Mouse (Mus musculus): ENCODE results near the gene Nsun2. TPM values are rescaled to one million over a fixed set of nuclear protein-coding genes. Genes with fewer than 3 reads are reported as not detected.

Nsun2 gene
- polyA plus RNA-seq, 1 experiment from 2014 or later = 73.5 TPM

DNA sequence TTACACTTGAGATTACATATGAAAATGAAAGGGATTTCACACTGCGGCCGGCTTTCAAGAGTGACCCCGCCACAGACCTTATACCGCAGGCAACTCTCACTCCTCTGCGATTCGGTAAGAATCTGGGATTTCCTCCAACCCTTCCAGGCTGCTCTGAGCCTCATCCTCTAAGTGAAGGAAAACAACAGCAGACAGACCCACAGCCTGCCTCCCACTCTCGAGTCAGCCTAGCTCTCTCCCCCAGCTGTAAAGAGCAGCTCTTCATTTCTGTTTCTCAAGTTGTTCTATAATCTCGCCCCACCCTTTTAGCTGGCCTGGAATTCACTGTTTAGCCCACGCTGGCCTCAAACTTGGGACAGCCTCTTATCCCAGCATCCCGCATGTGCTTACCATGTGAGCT lies 8.2 kb downstream of the Nsun2 start:
- H3K27ac ChIP-seq (ENCODE audit: low read depth, low read length) = no peak overlapping the region
- peaks cover 7% of the 10 kb centered on the region; the same call in 1 of the 2 replicates for H3K4me1 ChIP-seq (ENCODE audit: control insufficient read depth, insufficient read depth, low read length)
- no peak overlapping the region for H3K4me3 ChIP-seq (ENCODE audit: low read depth, low read length)
- no peaks in the 10 kb centered on the region for H3K27me3 ChIP-seq (ENCODE audit: control insufficient read depth, insufficient read depth, low read length)
- no peak overlapping the region for H3K9ac ChIP-seq (replicated peaks; ENCODE audit: low read depth, low read length)
- H3K4me2 ChIP-seq (ENCODE audit: low read depth, low read length) = no peak overlapping the region
- H3K36me3 ChIP-seq (ENCODE audit: control insufficient read depth, insufficient read depth, low read length) = no peaks in the 10 kb centered on the region
- ATAC-seq (ENCODE audit: low read depth) = no peak
- 76% methylated on average over 10 of the region's 10 CpGs for WGBS
- no peaks in the 10 kb centered on the region for H3K9me3 ChIP-seq (ENCODE audit: control insufficient read depth, low read length)

DNA sequence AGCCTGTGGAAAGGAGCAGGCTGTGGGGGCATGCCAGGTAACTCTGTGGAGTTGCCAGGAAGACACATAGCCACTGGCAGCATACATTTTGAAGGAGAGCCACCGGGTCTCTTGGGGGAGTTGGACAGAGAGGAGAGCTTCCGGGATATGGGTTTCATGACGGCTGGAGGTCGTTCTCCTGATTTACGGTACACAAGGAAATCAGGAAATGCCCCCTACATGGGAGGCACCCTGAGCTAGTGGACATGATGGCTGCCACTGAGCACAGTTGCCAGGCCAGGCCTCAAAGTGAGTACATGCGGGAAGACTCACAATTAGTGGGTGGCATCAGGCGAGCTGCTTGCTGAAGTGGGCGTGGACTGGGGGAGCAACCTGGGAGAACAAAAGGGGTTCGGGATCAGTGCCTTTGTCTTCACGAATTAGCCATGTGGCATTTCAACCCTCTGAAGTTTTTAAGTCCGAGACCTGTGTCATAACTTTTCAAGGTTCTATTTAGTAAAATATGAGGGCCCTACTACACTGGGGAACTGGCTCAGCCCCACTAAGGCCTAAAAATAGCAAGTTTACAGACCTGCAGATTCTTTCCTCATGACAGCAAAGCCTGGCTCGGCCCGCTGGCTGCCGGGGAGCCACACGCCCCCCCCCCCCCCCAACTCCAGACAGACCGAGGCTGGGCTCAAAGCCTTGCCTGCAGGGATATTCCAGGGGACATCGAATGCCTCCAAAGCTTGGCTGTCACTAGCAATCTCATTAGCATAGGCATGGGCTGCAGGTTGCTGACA lies 9.2 kb downstream of the Nsun2 start:
- no peaks in the 10 kb centered on the region for H3K36me3 ChIP-seq (ENCODE audit: control insufficient read depth, insufficient read depth, low read length)
- H3K4me1 ChIP-seq (ENCODE audit: control insufficient read depth, insufficient read depth, low read length) = peaks cover 7% of the 10 kb centered on the region; the same call in 1 of the 2 replicates
- no peak for ATAC-seq (ENCODE audit: low read depth)
- no peak overlapping the region for H3K4me3 ChIP-seq (ENCODE audit: low read depth, low read length)
- H3K27me3 ChIP-seq (ENCODE audit: control insufficient read depth, insufficient read depth, low read length) = no peaks in the 10 kb centered on the region
- H3K27ac ChIP-seq (ENCODE audit: low read depth, low read length) = no peak overlapping the region
- no peak overlapping the region for H3K9ac ChIP-seq (replicated peaks; ENCODE audit: low read depth, low read length)
- no peak overlapping the region for H3K4me2 ChIP-seq (ENCODE audit: low read depth, low read length)
- no peaks in the 10 kb centered on the region for H3K9me3 ChIP-seq (ENCODE audit: control insufficient read depth, low read length)
- 33% methylated on average over 17 of the region's 17 CpGs for WGBS

DNA sequence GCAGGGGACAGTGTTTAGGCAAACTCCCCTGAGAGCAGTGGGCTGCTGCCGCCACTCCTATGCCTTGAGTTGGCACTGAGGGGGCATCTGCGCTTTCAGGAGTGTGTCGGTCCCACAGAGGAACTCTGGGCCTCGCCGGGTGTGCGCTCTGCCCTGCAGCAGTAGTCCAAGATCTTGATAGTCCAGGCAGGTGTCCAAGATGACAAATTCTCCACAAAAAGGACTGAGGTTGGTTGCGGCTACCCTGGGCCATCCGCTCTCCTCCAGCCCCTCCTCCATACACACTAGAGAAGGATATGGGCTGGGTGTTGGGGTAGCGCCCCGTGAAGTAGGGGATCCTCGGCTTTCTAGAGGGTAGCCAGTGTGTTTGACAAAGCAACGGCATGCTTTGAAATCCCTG lies 10.0 kb downstream of the Nsun2 start:
- WGBS = 43% methylated on average over 12 of the region's 12 CpGs
- Histone ChIP-seq H3K4me1 (ENCODE audit: control insufficient read depth, insufficient read depth, low read length) (peaks cover 7% of the 10 kb centered on the region; the same call in 1 of the 2 replicates), H3K9ac (replicated peaks; ENCODE audit: low read depth, low read length) (no peak overlapping the region), H3K27ac (ENCODE audit: low read depth, low read length) (no peak overlapping the region), H3K4me2 (ENCODE audit: low read depth, low read length) (no peak overlapping the region), H3K27me3 (ENCODE audit: control insufficient read depth, insufficient read depth, low read length) (no peaks in the 10 kb centered on the region), H3K9me3 (ENCODE audit: control insufficient read depth, low read length) (no peaks in the 10 kb centered on the region), H3K36me3 (ENCODE audit: control insufficient read depth, insufficient read depth, low read length) (no peaks in the 10 kb centered on the region), H3K4me3 (ENCODE audit: low read depth, low read length) (no peak overlapping the region)
- ATAC-seq (ENCODE audit: low read depth) = no peak

DNA sequence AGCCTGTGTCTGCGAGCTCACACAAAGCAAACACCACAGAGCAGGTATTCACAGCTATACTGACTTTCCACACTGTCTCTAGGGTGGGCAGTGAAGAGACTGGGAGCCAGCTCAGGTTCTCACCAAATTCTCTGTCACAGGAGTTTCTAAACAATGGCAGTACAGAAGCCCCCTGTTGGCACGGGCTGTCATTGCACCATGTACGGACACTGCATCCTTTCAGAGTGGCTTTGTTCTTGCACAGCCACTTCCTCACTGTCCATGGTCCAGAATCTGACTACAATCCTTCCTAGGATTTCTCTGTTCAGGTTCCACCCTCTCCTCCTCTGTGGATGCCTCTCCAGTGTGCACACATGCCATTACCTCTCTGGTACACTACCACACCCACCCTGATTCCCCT lies 11.5 kb downstream of the Nsun2 start:
- no peak overlapping the region for H3K9ac ChIP-seq (replicated peaks; ENCODE audit: low read depth, low read length)

DNA sequence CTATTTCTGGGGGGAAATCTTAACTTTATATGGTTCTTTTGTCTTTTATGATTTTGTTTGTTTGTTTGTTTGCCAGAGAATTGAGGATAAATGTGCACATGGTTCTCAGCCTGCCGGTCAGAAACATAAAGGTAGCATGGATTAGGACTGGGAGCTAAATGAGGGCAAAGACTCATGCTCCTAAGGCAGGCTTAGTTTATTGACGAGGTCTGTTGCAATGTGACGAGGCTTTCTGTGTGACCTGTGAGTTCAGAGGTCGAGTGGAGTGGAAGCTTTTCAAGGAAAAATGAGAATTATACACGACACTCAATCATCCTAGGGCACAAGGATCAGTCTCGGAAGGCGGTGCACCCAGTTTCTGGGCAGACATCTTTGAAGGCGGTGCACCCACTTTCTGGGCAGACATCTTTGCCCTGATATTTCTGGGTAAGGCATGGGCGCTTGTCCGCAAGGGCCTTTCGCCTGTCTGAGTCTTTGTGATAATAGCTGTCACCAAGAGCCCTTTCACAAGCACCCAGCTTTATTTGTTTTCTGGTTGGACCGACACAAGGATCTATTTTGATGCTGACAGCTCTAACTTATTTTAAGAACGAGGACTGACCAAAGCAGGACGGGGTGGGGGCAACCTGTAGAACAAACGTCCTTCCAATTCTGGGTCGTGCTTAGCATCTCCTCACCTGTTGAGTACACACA lies 14.1 kb downstream of the Nsun2 start:
- H3K4me1 ChIP-seq (ENCODE audit: control insufficient read depth, insufficient read depth, low read length) = peaks cover 7% of the 10 kb centered on the region; the same call in 1 of the 2 replicates
- no peak overlapping the region for H3K27ac ChIP-seq (ENCODE audit: low read depth, low read length)
- H3K4me3 ChIP-seq (ENCODE audit: low read depth, low read length) = no peak overlapping the region
- no peaks in the 10 kb centered on the region for H3K27me3 ChIP-seq (ENCODE audit: control insufficient read depth, insufficient read depth, low read length)
- no peak overlapping the region for H3K4me2 ChIP-seq (ENCODE audit: low read depth, low read length)
- H3K9me3 ChIP-seq (ENCODE audit: control insufficient read depth, low read length) = no peaks in the 10 kb centered on the region
- H3K36me3 ChIP-seq (ENCODE audit: control insufficient read depth, insufficient read depth, low read length) = no peaks in the 10 kb centered on the region
- WGBS = 71% methylated on average over 16 of the region's 16 CpGs
- no peak overlapping the region for H3K9ac ChIP-seq (replicated peaks; ENCODE audit: low read depth, low read length)
- no peak for ATAC-seq (ENCODE audit: low read depth)

More for the DNA sequence above, 11.5 kb downstream of the Nsun2 start:
- Histone ChIP-seq H3K27me3 (ENCODE audit: control insufficient read depth, insufficient read depth, low read length) (no peaks in the 10 kb centered on the region), H3K36me3 (ENCODE audit: control insufficient read depth, insufficient read depth, low read length) (no peaks in the 10 kb centered on the region), H3K9me3 (ENCODE audit: control insufficient read depth, low read length) (no peaks in the 10 kb centered on the region), H3K4me3 (ENCODE audit: low read depth, low read length) (no peak overlapping the region), H3K27ac (ENCODE audit: low read depth, low read length) (no peak overlapping the region), H3K4me2 (ENCODE audit: low read depth, low read length) (no peak overlapping the region), H3K4me1 (ENCODE audit: control insufficient read depth, insufficient read depth, low read length) (peaks cover 7% of the 10 kb centered on the region; the same call in 1 of the 2 replicates)
- no peak for ATAC-seq (ENCODE audit: low read depth)
- 31% methylated on average over 3 of the region's 3 CpGs for WGBS

DNA sequence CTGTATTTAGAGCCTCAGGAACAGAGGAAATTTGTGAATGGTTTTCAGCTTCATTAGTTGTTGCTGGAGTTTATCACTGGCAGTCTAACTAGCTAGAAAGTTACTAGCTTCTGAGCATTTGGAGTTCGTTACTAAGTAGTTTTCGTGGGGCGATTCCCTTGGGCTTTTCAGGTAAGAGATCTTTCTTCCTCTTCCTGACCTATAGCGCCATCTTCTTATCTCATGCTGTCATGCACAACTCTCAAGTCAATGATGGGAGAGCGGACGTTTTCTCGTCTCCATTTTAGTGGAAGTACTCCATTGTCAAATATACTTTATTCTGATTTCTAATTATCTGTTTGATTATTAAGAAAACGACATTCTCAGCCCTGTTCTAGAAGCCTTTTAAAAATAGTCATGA lies 16.4 kb downstream of the Nsun2 start:
- H3K4me2 ChIP-seq (ENCODE audit: low read depth, low read length) = no peak overlapping the region
- H3K4me1 ChIP-seq (ENCODE audit: control insufficient read depth, insufficient read depth, low read length) = no peaks in the 10 kb centered on the region
- no peaks in the 10 kb centered on the region for H3K27me3 ChIP-seq (ENCODE audit: control insufficient read depth, insufficient read depth, low read length)
- no peaks in the 10 kb centered on the region for H3K9me3 ChIP-seq (ENCODE audit: control insufficient read depth, low read length)
- no peak overlapping the region for H3K9ac ChIP-seq (replicated peaks; ENCODE audit: low read depth, low read length)
- no peak overlapping the region for H3K27ac ChIP-seq (ENCODE audit: low read depth, low read length)
- ATAC-seq (ENCODE audit: low read depth) = no peak
- H3K4me3 ChIP-seq (ENCODE audit: low read depth, low read length) = no peak overlapping the region
- 53% methylated on average over 8 of the region's 8 CpGs for WGBS
- H3K36me3 ChIP-seq (ENCODE audit: control insufficient read depth, insufficient read depth, low read length) = no peaks in the 10 kb centered on the region

DNA sequence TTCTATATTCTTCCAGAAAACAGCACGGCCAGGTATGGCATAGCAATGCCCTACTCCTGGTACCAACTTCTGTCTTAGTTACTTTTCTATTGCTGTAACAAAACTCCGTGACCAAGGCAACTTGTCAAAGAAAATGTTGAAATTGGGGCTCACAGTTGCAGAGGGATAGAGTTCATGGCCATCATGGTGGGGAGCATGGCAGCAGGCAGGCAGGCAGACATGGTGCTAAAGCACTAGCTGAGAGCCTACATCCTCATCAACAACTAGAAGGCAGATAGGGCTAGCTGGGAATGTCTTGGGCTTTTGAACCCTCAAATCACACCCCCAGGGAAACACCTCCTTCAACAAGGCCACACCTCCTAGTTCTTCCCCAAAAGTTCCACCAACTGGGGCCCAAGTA lies 17.3 kb downstream of the Nsun2 start:
- Histone ChIP-seq H3K27ac (ENCODE audit: low read depth, low read length) (no peak overlapping the region), H3K4me3 (ENCODE audit: low read depth, low read length) (no peak overlapping the region), H3K27me3 (ENCODE audit: control insufficient read depth, insufficient read depth, low read length) (no peaks in the 10 kb centered on the region), H3K36me3 (ENCODE audit: control insufficient read depth, insufficient read depth, low read length) (no peaks in the 10 kb centered on the region), H3K9ac (replicated peaks; ENCODE audit: low read depth, low read length) (no peak overlapping the region), H3K4me2 (ENCODE audit: low read depth, low read length) (no peak overlapping the region), H3K4me1 (ENCODE audit: control insufficient read depth, insufficient read depth, low read length) (0 out of 2 replicates have a peak, but pooled peaks cover 3% of the 10 kb centered on the region), H3K9me3 (ENCODE audit: control insufficient read depth, low read length) (no peaks in the 10 kb centered on the region)
- 84% methylated on average over 2 of the region's 2 CpGs for WGBS
- ATAC-seq (ENCODE audit: low read depth) = no peak

DNA sequence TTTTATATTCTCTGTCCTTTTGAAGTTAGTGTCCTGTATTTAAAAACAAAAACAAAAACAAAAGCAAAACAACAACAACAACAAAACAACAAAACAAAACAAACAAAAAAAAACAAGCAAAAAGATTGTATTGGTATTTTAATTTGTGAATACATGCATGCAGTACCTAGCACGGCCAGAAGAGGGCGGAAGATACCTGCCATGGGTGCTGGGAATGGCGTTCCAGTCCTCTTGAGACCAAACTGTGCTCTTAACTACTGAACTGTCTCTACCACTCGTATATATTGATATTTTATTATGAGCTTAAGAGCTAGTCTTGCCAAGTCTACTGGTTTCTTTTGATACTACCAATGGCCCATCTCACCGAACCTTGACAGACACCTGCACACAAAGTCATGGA lies 19.5 kb downstream of the Nsun2 start:
- no peak overlapping the region for H3K27ac ChIP-seq (ENCODE audit: low read depth, low read length)
- no peak overlapping the region for H3K4me2 ChIP-seq (ENCODE audit: low read depth, low read length)
- H3K9ac ChIP-seq (replicated peaks; ENCODE audit: low read depth, low read length) = no peak overlapping the region
- H3K36me3 ChIP-seq (ENCODE audit: control insufficient read depth, insufficient read depth, low read length) = no peaks in the 10 kb centered on the region
- ATAC-seq (ENCODE audit: low read depth) = no peak
- H3K4me3 ChIP-seq (ENCODE audit: low read depth, low read length) = no peak overlapping the region
- 0 out of 2 replicates have a peak, but pooled peaks cover 3% of the 10 kb centered on the region for H3K4me1 ChIP-seq (ENCODE audit: control insufficient read depth, insufficient read depth, low read length)
- H3K27me3 ChIP-seq (ENCODE audit: control insufficient read depth, insufficient read depth, low read length) = no peaks in the 10 kb centered on the region
- WGBS = 21% methylated on average over 5 of the region's 5 CpGs
- no peaks in the 10 kb centered on the region for H3K9me3 ChIP-seq (ENCODE audit: control insufficient read depth, low read length)

DNA sequence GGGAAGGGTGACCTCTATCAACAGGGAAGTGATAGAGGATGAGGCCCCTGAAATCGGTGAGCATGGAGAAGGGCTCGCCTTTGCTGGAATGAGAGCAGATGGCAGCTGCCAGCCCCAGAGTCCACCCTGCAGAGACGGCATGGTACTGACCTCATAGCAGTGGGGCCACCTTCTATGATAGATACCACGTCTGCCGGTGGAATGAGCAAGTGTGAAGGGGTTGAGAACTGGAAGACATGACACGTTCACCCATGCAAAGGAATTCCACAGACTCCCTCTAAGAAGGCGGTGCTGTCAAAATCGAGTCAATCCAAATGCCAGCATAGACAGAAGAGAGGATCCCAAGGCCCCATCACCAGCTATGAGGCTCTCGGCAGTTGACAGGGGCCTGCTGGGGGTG lies 20.7 kb downstream of the Nsun2 start:
- Histone ChIP-seq H3K9ac (replicated peaks; ENCODE audit: low read depth, low read length) (no peak overlapping the region), H3K27ac (ENCODE audit: low read depth, low read length) (no peak overlapping the region), H3K4me1 (ENCODE audit: control insufficient read depth, insufficient read depth, low read length) (0 out of 2 replicates have a peak, but pooled peaks cover 3% of the 10 kb centered on the region), H3K36me3 (ENCODE audit: control insufficient read depth, insufficient read depth, low read length) (no peaks in the 10 kb centered on the region), H3K4me3 (ENCODE audit: low read depth, low read length) (no peak overlapping the region), H3K9me3 (ENCODE audit: control insufficient read depth, low read length) (no peaks in the 10 kb centered on the region), H3K27me3 (ENCODE audit: control insufficient read depth, insufficient read depth, low read length) (no peaks in the 10 kb centered on the region), H3K4me2 (ENCODE audit: low read depth, low read length) (no peak overlapping the region)
- no peak for ATAC-seq (ENCODE audit: low read depth)
- WGBS = 80% methylated on average over 9 of the region's 9 CpGs
